Mouse (Mus musculus) gastrocnemius, postnatal 25 days (tissue): ENCODE measurements around the gene Magi3. TPM values are rescaled to one million over a fixed set of nuclear protein-coding genes. Genes with fewer than 3 reads are reported as not detected.

Experiments
- DNase-seq: peaks from one replicate; pipeline ENCODE4 v3.0.0; 2022
- long read RNA-seq, 2 experiments: library from polyadenylated mRNA; stranded (forward); transcript quantifications; one replicate each; pipeline ENCODE4 v2.0.0; 2021
- total RNA-seq, 2 experiments: library from RNA; stranded (reverse); gene quantifications; 1 replicate in 1 of 2; 2 replicates in 1 of 2; pipeline ENCODE4 v1.2.3; 2021

Magi3 gene
- 1 to 10 TPM; 2.5 to 3.1 TPM for total RNA-seq
- long read RNA-seq, experiment 1, partial matches to known transcripts: 0 of 3 reads
- long read RNA-seq, experiment 1, other reads (novel, unspliced or antisense): 3 of 3 reads
- long read RNA-seq, experiment 2, partial matches to known transcripts: 1 of 2 reads
- long read RNA-seq, experiment 2, other reads (novel, unspliced or antisense): 1 of 2 reads

GRCm38 (mm10) chr3:104220295-104220965 is at the start of gene Magi3:
Gene Magi3 (minus strand): TSS chr3:104220374.
- peak; percentile 98 for DNase-seq

- no peak for DNase-seq
These were observed 44.5 kb upstream of the Magi3 start for GRCm38 (mm10) chr3:104264530-104265145.

GRCm38 (mm10) chr3:104260221-104260620 is 40.0 kb upstream of the Magi3 start:
- no peak for DNase-seq

GRCm38 (mm10) chr3:104259168-104259567 is 39.0 kb upstream of the Magi3 start:
- no peak for DNase-seq

- no peak for DNase-seq
These were observed 36.9 kb upstream of the Magi3 start for GRCm38 (mm10) chr3:104257041-104257440.

GRCm38 (mm10) chr3:104253760-104254159 is 33.6 kb upstream of the Magi3 start:
- DNase-seq: no peak

GRCm38 (mm10) chr3:104247850-104248249 is 27.7 kb upstream of the Magi3 start:
- DNase-seq: no peak

GRCm38 (mm10) chr3:104247057-104247456 is 26.9 kb upstream of the Magi3 start:
- DNase-seq: no peak

- DNase-seq: no peak
These were observed 24.2 kb upstream of the Magi3 start for GRCm38 (mm10) chr3:104244373-104244772.

GRCm38 (mm10) chr3:104243972-104244371 is 23.8 kb upstream of the Magi3 start:
- no peak for DNase-seq

GRCm38 (mm10) chr3:104239785-104240184 is 19.6 kb upstream of the Magi3 start:
- DNase-seq: no peak

- DNase-seq: no peak
These were observed 19.2 kb upstream of the Magi3 start for GRCm38 (mm10) chr3:104239376-104239775.

- DNase-seq: no peak
These were observed 17.8 kb upstream of the Magi3 start for GRCm38 (mm10) chr3:104237846-104238440.

GRCm38 (mm10) chr3:104236029-104236428 is 15.9 kb upstream of the Magi3 start:
- DNase-seq: no peak

GRCm38 (mm10) chr3:104235099-104235498 is 14.9 kb upstream of the Magi3 start:
- DNase-seq: no peak

GRCm38 (mm10) chr3:104233366-104234312 is 13.5 kb upstream of the Magi3 start:
- no peak for DNase-seq

GRCm38 (mm10) chr3:104227438-104228111 is 7.4 kb upstream of the Magi3 start:
- no peak for DNase-seq

GRCm38 (mm10) chr3:104226731-104227130 is 6.6 kb upstream of the Magi3 start:
- DNase-seq: no peak

- DNase-seq: no peak
These were observed 982 bp upstream of the Magi3 start for GRCm38 (mm10) chr3:104221156-104221555.

- peak; percentile 50 for DNase-seq
These were observed 461 bp downstream of the Magi3 start for GRCm38 (mm10) chr3:104219531-104220294.

GRCm38 (mm10) chr3:104218926-104219325 is 1.2 kb downstream of the Magi3 start:
- DNase-seq: no peak
